In the genomic region with DNA sequence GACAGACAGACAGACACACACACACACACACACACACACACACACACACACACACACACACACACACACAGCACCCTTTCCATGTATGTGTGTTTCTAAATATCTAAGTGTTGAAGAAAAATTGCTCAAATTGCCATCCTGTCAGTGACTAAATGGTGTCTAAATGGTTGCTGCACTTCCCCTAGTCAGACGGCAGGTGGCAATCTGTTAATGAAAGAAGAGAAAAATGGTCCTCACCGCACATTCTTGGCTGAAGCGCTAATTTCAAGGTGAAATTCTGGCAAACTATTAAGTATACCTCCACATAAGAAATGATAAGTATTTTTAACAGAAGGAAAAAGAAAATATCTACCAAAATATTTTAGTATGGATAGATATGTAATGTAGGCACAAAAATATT, we compare ENCODE assay signal across 9 mouse cellular contexts. TPM values are rescaled to one million over a fixed set of nuclear protein-coding genes. Genes with fewer than 3 reads are reported as not detected.
DNase-seq lines count a peak whose midpoint lies in the region; ATAC-seq and TF ChIP-seq lines count a peak whose summit lies in the region.
"Had no signal": no experiment of that assay in that cellular context is flagged by ENCODE, and none has a peak within 500 bp of the region (broad histone marks: within the 10 kb centered on the region; RNA-seq: fewer than 3 reads in every experiment).

No protein-coding gene starts in this region.

- H3K27ac ChIP-seq in kidney, postnatal 0 days, result no peak overlapping the region
- H3K27ac ChIP-seq: liver, embryonic 13.5 days had no signal

- H3K9ac ChIP-seq in kidney, postnatal 0 days (ENCODE audit: low read depth, low read length), result no peak overlapping the region
- H3K9ac ChIP-seq: liver, embryonic 13.5 days had no signal

- no peaks in the 10 kb centered on the region for H3K4me1 ChIP-seq in kidney, postnatal 0 days (replicated peaks; ENCODE audit: insufficient read depth, low read length)
- H3K4me1 ChIP-seq: liver, embryonic 13.5 days had no signal

- ATAC-seq in kidney, postnatal 0 days (replicated peaks; ENCODE audit: low FRiP score, low read depth), result no peak
- peak; percentile 64 for ATAC-seq in CD4-positive, CD25-positive, alpha-beta regulatory T cell, adult 4 months
- no peak for ATAC-seq in Patski
- ATAC-seq in megakaryocyte, adult 5-6 weeks (ENCODE audit: poor library complexity, severe bottlenecking), result peak; percentile 76

- H3K36me3 ChIP-seq in kidney, postnatal 0 days (ENCODE audit: insufficient read depth, low read length), result peaks cover 3% of the 10 kb centered on the region; the same call in 1 of the 2 replicates
- H3K36me3 ChIP-seq: liver, embryonic 13.5 days had no signal

- H3K27me3 ChIP-seq in kidney, postnatal 0 days (ENCODE audit: insufficient read depth, low read length), result no peaks in the 10 kb centered on the region
- H3K27me3 ChIP-seq in Patski, result no peaks in the 10 kb centered on the region
- H3K27me3 ChIP-seq: liver, embryonic 13.5 days had no signal

- peak; percentile 79 for TF ChIP-seq CTCF in kidney, postnatal 0 days (IDR thresholded peaks at IDR 0.05; ENCODE audit: low read depth)
- peak; percentile 87 for TF ChIP-seq CTCF in Patski (IDR thresholded peaks at IDR 0.05)

- 4% methylated on average over 3 of the region's 3 CpGs for WGBS in kidney, postnatal 0 days

- in situ Hi-C loops in Patski (cut with MboI; ENCODE audit: low pct_unique_long_range_greater_than_20kb), result loop anchor here (5.0 to 10.0 kb wide), 4 partner anchors 383 to 1209 kb away; no protein-coding TSS in a partner anchor

- POLR2A ChIA-PET in Patski (lab: Charles Lee), result interaction anchor here (0.5 to 0.7 kb wide), 2 partner anchors 211 to 332 kb away, joined by 3 to 5 read pairs; no protein-coding TSS in a partner anchor

- no peaks in the 10 kb centered on the region for H3K9me3 ChIP-seq in kidney, postnatal 0 days (replicated peaks; ENCODE audit: low read length)
- H3K9me3 ChIP-seq: liver, embryonic 13.5 days had no signal

- H3K4me2 ChIP-seq in kidney, postnatal 0 days (ENCODE audit: low read length), result no peak overlapping the region
- H3K4me2 ChIP-seq: liver, embryonic 13.5 days had no signal

- peak; percentile 87 for DNase-seq in kidney, postnatal 0 days (ENCODE audit: low spot score)
- DNase-seq in kidney, adult 18-20 months, result no peak
- no peak for DNase-seq in Patski (ENCODE audit: low read depth, low spot score)
- peak; percentile 29 for DNase-seq in forelimb bud, embryonic 11.5 days (ENCODE audit: low read depth, low spot score)
- no peak for DNase-seq in urinary bladder, postnatal 36 days (ENCODE audit: low spot score in 2 of 2)
- DNase-seq in spleen, adult 12 weeks (ENCODE audit: low spot score), result no peak
- DNase-seq: liver, embryonic 13.5 days had no signal

- no peak overlapping the region for H3K4me3 ChIP-seq in kidney, postnatal 0 days (replicated peaks; ENCODE audit: low read depth, low read length)
- H3K4me3 ChIP-seq: liver, embryonic 13.5 days had no signal

- CTCF ChIA-PET in Patski (lab: Charles Lee), result interaction anchor here (0.8 to 5.7 kb wide), 5 partner anchors 10 to 384 kb away, joined by 3 to 42 read pairs (median 6); no protein-coding TSS in a partner anchor

RNA-seq across cellular contexts. Expression of gene Enpep, which starts 28.6 kb away (rescaled TPM):
- 108 and 117 TPM in 2 replicates for polyA plus RNA-seq in kidney, postnatal 0 days (2015; fragmentation: Nextera tagmentation; extraction: Ambion mirVana)
- polyA plus RNA-seq in CD4-positive, CD25-positive, alpha-beta regulatory T cell, adult 4 months (2017; shearing (Covaris generic)), result under 1 TPM; 0.34 to 0.50 TPM
- 11.8 TPM for polyA plus RNA-seq in Patski (2021)
- not detected in 2 replicates for total RNA-seq in megakaryocyte, adult 5-6 weeks (2015)
- not detected in 2 replicates for total RNA-seq in megakaryocyte, adult 5-6 weeks (2017)

Comparison
In these comparisons a context has a peak if more than half of its experiments do, and no peak if none do; other contexts are left out.
1. DNase-seq: peak in kidney, postnatal 0 days (single experiment) and forelimb bud, embryonic 11.5 days (single experiment); none in kidney, adult 18-20 months (single experiment), Patski (single experiment), urinary bladder, postnatal 36 days (0 of 2) and spleen, adult 12 weeks (single experiment).
2. ATAC-seq: peak in CD4-positive, CD25-positive, alpha-beta regulatory T cell, adult 4 months (single experiment) and megakaryocyte, adult 5-6 weeks (single experiment); none in kidney, postnatal 0 days (single experiment) and Patski (single experiment).